Mouse (Mus musculus): Measurements from ENCODE around the gene Ptgds. TPM values are rescaled to one million over a fixed set of nuclear protein-coding genes. Genes with fewer than 3 reads are reported as not detected.

The Ptgds gene
- 11.5 and 13.1 TPM in 2 replicates for polyA plus RNA-seq (2015; fragmentation: Nextera tagmentation; extraction: Ambion mirVana)

DNA sequence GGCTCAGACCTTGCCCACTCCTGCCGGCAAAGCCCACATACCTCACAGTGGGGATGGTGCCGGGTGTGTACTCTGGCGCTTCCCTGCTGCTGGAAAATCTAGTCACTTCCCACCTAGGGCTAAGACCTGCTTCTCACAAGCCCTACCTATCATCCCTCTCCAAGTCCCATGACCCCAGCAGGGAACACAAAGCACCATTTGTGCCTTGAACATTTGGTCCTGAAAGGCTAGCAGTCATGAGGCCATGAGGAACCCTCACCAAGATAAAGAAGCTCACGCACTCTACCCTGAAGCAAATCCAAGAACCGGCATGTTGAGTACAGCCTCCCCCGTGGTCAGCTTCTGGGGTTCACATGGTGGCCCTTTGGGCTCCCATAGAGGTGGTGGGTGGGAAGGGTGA lies at the start of gene Ptgds:
Ptgds (minus strand) TSS at position 78 of the 400 bp plus-strand sequence.
- no peak for DNase-seq (ENCODE audit: low spot score)
- H3K4me1 ChIP-seq (replicated peaks; ENCODE audit: insufficient read depth, low read length), result no peaks in the 10 kb centered on the region
- 53% methylated on average over 6 of the region's 6 CpGs for WGBS
- no peak within 1 kb of the TSS for H3K9ac ChIP-seq (ENCODE audit: low read depth, low read length)
- no peaks in the 10 kb centered on the region for H3K36me3 ChIP-seq (ENCODE audit: insufficient read depth, low read length)
- no peak within 1 kb of the TSS for H3K27ac ChIP-seq
- no peak within 1 kb of the TSS for H3K4me2 ChIP-seq (ENCODE audit: low read length)
- no peaks in the 10 kb centered on the region for H3K9me3 ChIP-seq (replicated peaks; ENCODE audit: low read length)
- no peak for TF ChIP-seq CTCF (IDR thresholded peaks at IDR 0.05; ENCODE audit: low read depth)
- no peak within 1 kb of the TSS for H3K4me3 ChIP-seq (replicated peaks; ENCODE audit: low read depth, low read length)
- no peaks in the 10 kb centered on the region for H3K27me3 ChIP-seq (ENCODE audit: insufficient read depth, low read length)
- no peak for ATAC-seq (replicated peaks; ENCODE audit: low FRiP score, low read depth)

- Histone ChIP-seq H3K27ac (no peak overlapping the region), H3K9me3 (replicated peaks; ENCODE audit: low read length) (no peaks in the 10 kb centered on the region), H3K4me1 (replicated peaks; ENCODE audit: insufficient read depth, low read length) (no peaks in the 10 kb centered on the region), H3K9ac (ENCODE audit: low read depth, low read length) (no peak overlapping the region), H3K27me3 (ENCODE audit: insufficient read depth, low read length) (no peaks in the 10 kb centered on the region), H3K36me3 (ENCODE audit: insufficient read depth, low read length) (peaks cover 10% of the 10 kb centered on the region), H3K4me3 (replicated peaks; ENCODE audit: low read depth, low read length) (no peak overlapping the region), H3K4me2 (ENCODE audit: low read length) (no peak overlapping the region)
- DNase-seq (ENCODE audit: low spot score) (no peak), ATAC-seq (replicated peaks; ENCODE audit: low FRiP score, low read depth) (no peak)
- peak; percentile 58 for TF ChIP-seq CTCF (IDR thresholded peaks at IDR 0.05; ENCODE audit: low read depth)
- WGBS, result 71% methylated on average over 3 of the region's 3 CpGs
Observed at GRCm38 (mm10) chr2:25509912-25510311, 40.1 kb upstream of the Ptgds start.

GRCm38 (mm10) chr2:25506964-25507363 lies 37.1 kb upstream of the Ptgds start:
- peak; percentile 67 for DNase-seq (ENCODE audit: low spot score)

DNA sequence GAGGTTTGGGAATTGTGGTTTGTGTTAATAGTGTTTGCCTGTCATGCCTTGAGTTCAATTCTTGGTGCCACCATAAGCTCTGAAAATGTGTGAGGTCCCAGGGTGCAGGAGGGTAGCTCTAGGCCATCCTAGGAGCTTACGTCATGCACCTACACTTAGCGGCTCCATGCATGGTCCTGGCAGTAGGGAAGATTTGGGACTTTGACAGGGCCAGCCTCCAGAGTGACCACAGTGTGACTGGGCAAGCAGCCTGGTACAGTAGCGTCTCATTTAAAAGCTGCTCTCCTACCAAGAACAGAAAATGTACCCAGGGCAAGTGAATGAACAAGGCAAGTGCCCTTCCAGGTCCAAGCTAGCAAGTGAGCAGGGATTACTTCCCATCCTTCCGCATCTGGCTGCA lies 36.0 kb upstream of the Ptgds start:
- no peak overlapping the region for H3K9ac ChIP-seq (ENCODE audit: low read depth, low read length)
- no peaks in the 10 kb centered on the region for H3K9me3 ChIP-seq (replicated peaks; ENCODE audit: low read length)
- H3K4me3 ChIP-seq (replicated peaks; ENCODE audit: low read depth, low read length), result no peak overlapping the region
- H3K27me3 ChIP-seq (ENCODE audit: insufficient read depth, low read length), result no peaks in the 10 kb centered on the region
- no peak for DNase-seq (ENCODE audit: low spot score)
- no peak overlapping the region for H3K27ac ChIP-seq
- H3K4me1 ChIP-seq (replicated peaks; ENCODE audit: insufficient read depth, low read length), result peaks cover 10% of the 10 kb centered on the region
- 94% methylated on average over 4 of the region's 4 CpGs for WGBS
- TF ChIP-seq CTCF (IDR thresholded peaks at IDR 0.05; ENCODE audit: low read depth), result no peak
- no peak for ATAC-seq (replicated peaks; ENCODE audit: low FRiP score, low read depth)
- no peak overlapping the region for H3K4me2 ChIP-seq (ENCODE audit: low read length)
- peaks cover 26% of the 10 kb centered on the region for H3K36me3 ChIP-seq (ENCODE audit: insufficient read depth, low read length)

More at GRCm38 (mm10) chr2:25506964-25507363, 37.1 kb upstream of the Ptgds start:
- no peak overlapping the region for H3K27ac ChIP-seq
- no peak overlapping the region for H3K4me3 ChIP-seq (replicated peaks; ENCODE audit: low read depth, low read length)
- ATAC-seq (replicated peaks; ENCODE audit: low FRiP score, low read depth), result peak; percentile 68
- 31% methylated on average over 5 of the region's 5 CpGs for WGBS
- TF ChIP-seq CTCF (IDR thresholded peaks at IDR 0.05; ENCODE audit: low read depth), result peak; percentile 66
- peaks cover 26% of the 10 kb centered on the region for H3K36me3 ChIP-seq (ENCODE audit: insufficient read depth, low read length)
- no peak overlapping the region for H3K4me2 ChIP-seq (ENCODE audit: low read length)
- H3K9me3 ChIP-seq (replicated peaks; ENCODE audit: low read length), result no peaks in the 10 kb centered on the region
- no peaks in the 10 kb centered on the region for H3K27me3 ChIP-seq (ENCODE audit: insufficient read depth, low read length)
- no peak overlapping the region for H3K9ac ChIP-seq (ENCODE audit: low read depth, low read length)
- H3K4me1 ChIP-seq (replicated peaks; ENCODE audit: insufficient read depth, low read length), result 0 out of 2 replicates have a peak, but pooled peaks cover 3% of the 10 kb centered on the region

DNA sequence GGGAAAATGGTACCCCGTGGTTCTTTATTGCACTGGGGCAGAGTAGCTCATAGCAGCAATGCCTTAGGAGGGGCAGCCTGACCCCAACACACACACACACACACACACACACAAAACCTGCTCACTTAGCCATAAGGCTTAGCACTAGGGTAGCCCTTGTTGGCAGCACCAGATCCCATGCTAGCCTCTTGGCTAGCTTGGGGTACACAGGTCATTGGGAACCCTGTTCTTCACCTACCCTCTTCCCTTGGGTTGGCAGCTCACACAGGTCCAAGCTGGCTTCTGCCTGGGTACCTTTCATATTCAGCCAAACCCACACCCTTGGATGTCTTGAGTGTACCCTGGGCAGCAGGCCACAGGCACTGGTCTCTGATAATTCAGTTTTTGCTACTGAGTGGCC lies 35.2 kb upstream of the Ptgds start:
- H3K9ac ChIP-seq (ENCODE audit: low read depth, low read length), result no peak overlapping the region
- ATAC-seq (replicated peaks; ENCODE audit: low FRiP score, low read depth) (no peak), DNase-seq (ENCODE audit: low spot score) (no peak)
- no peak for TF ChIP-seq CTCF (IDR thresholded peaks at IDR 0.05; ENCODE audit: low read depth)
- no peaks in the 10 kb centered on the region for H3K27me3 ChIP-seq (ENCODE audit: insufficient read depth, low read length)
- H3K36me3 ChIP-seq (ENCODE audit: insufficient read depth, low read length), result peaks cover 26% of the 10 kb centered on the region
- no peak overlapping the region for H3K4me3 ChIP-seq (replicated peaks; ENCODE audit: low read depth, low read length)
- H3K4me1 ChIP-seq (replicated peaks; ENCODE audit: insufficient read depth, low read length), result peaks cover 14% of the 10 kb centered on the region
- no peak overlapping the region for H3K27ac ChIP-seq
- WGBS, result 77% methylated on average over 1 of the region's 1 CpGs
- H3K4me2 ChIP-seq (ENCODE audit: low read length), result no peak overlapping the region
- H3K9me3 ChIP-seq (replicated peaks; ENCODE audit: low read length), result no peaks in the 10 kb centered on the region

- Histone ChIP-seq H3K9ac (ENCODE audit: low read depth, low read length) (no peak overlapping the region), H3K4me2 (ENCODE audit: low read length) (no peak overlapping the region), H3K36me3 (ENCODE audit: insufficient read depth, low read length) (peaks cover 26% of the 10 kb centered on the region), H3K27ac (no peak overlapping the region), H3K9me3 (replicated peaks; ENCODE audit: low read length) (no peaks in the 10 kb centered on the region), H3K4me1 (replicated peaks; ENCODE audit: insufficient read depth, low read length) (peaks cover 15% of the 10 kb centered on the region), H3K27me3 (ENCODE audit: insufficient read depth, low read length) (no peaks in the 10 kb centered on the region), H3K4me3 (replicated peaks; ENCODE audit: low read depth, low read length) (no peak overlapping the region)
- no peak for TF ChIP-seq CTCF (IDR thresholded peaks at IDR 0.05; ENCODE audit: low read depth)
- no peak for ATAC-seq (replicated peaks; ENCODE audit: low FRiP score, low read depth)
- WGBS, result 96% methylated on average over 19 of the region's 19 CpGs
- DNase-seq (ENCODE audit: low spot score), result no peak
Observed at GRCm38 (mm10) chr2:25504538-25504937, 34.7 kb upstream of the Ptgds start.

- H3K4me3 ChIP-seq (replicated peaks; ENCODE audit: low read depth, low read length), result no peak overlapping the region
- ATAC-seq (replicated peaks; ENCODE audit: low FRiP score, low read depth) (no peak), DNase-seq (ENCODE audit: low spot score) (no peak)
- peaks cover 26% of the 10 kb centered on the region for H3K36me3 ChIP-seq (ENCODE audit: insufficient read depth, low read length)
- no peaks in the 10 kb centered on the region for H3K27me3 ChIP-seq (ENCODE audit: insufficient read depth, low read length)
- H3K9me3 ChIP-seq (replicated peaks; ENCODE audit: low read length), result no peaks in the 10 kb centered on the region
- H3K4me1 ChIP-seq (replicated peaks; ENCODE audit: insufficient read depth, low read length), result peaks cover 15% of the 10 kb centered on the region
- H3K4me2 ChIP-seq (ENCODE audit: low read length), result no peak overlapping the region
- H3K27ac ChIP-seq, result no peak overlapping the region
- TF ChIP-seq CTCF (IDR thresholded peaks at IDR 0.05; ENCODE audit: low read depth), result no peak
- no peak overlapping the region; the same call in 1 of the 2 replicates for H3K9ac ChIP-seq (ENCODE audit: low read depth, low read length)
- WGBS, result 89% methylated on average over 3 of the region's 3 CpGs
Observed at GRCm38 (mm10) chr2:25502726-25503125, 32.9 kb upstream of the Ptgds start.
